Comparison of ENCODE assay signal across 20 mouse cellular contexts in the genomic region with DNA sequence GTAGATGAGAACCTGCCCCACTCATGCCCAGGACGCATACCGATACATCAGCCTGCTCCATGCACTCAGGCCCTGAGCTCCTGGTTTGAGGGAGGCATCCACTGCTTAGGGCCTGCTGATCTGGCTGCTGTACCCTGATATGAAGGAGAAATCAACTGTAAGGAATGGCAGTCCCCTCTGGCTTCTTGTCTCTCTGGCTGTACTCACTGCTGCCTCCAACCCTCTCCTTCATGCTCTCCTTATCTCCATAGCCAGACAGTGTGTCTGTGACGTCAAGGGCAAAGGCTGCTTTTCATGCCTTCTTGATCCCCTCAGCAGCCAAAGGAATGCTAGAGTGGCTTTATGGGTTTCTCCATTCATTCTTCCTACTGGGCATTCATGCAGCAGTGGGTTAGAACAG.
A peak's percentile ranks its signal among the peaks of the same experiment; 100 is the strongest.
DNase-seq lines count a peak whose midpoint lies in the region; ATAC-seq lines count a peak whose summit lies in the region.
"Had no signal": no experiment of that assay in that cellular context is flagged by ENCODE, and none has a peak within 500 bp of the region (broad histone marks: within the 10 kb centered on the region; RNA-seq: fewer than 3 reads in every experiment).

No protein-coding gene starts in this region.

- H3K4me3 ChIP-seq in heart, embryonic 10.5 days, result no peak overlapping the region
- H3K4me3 ChIP-seq in midbrain, embryonic 13.5 days (replicated peaks), result no peak overlapping the region
- H3K4me3 ChIP-seq in midbrain, embryonic 15.5 days, result no peak overlapping the region
- no peak overlapping the region for H3K4me3 ChIP-seq in liver, embryonic 13.5 days (replicated peaks)
- H3K4me3 ChIP-seq: forebrain, embryonic 15.5 days; heart, embryonic 15.5 days; hindbrain, embryonic 15.5 days; left cerebral cortex, adult 2 months; megakaryocyte, embryonic 14.5 days had no signal

- no peaks in the 10 kb centered on the region for H3K27me3 ChIP-seq in heart, embryonic 10.5 days (ENCODE audit: insufficient read depth, poor library complexity, severe bottlenecking)
- H3K27me3 ChIP-seq in midbrain, embryonic 13.5 days, result no peaks in the 10 kb centered on the region
- no peaks in the 10 kb centered on the region for H3K27me3 ChIP-seq in midbrain, embryonic 15.5 days (replicated peaks)
- H3K27me3 ChIP-seq in liver, embryonic 13.5 days, result no peaks in the 10 kb centered on the region
- H3K27me3 ChIP-seq: CH12.LX; forebrain, embryonic 15.5 days; heart, embryonic 15.5 days; hindbrain, embryonic 15.5 days had no signal

- peak overlapping the region; percentile 25; the same call in 1 of the 2 replicates for H3K27ac ChIP-seq in heart, embryonic 10.5 days
- peak overlapping the region; percentile 17; the same call in 1 of the 2 replicates for H3K27ac ChIP-seq in midbrain, embryonic 13.5 days
- H3K27ac ChIP-seq in midbrain, embryonic 15.5 days, result no peak overlapping the region
- H3K27ac ChIP-seq in liver, embryonic 13.5 days, result 0 out of 2 replicates have a peak overlapping the region, but pooled peaks have one; percentile 26
- H3K27ac ChIP-seq: forebrain, embryonic 15.5 days; heart, embryonic 15.5 days; hindbrain, embryonic 15.5 days; kidney, postnatal 0 days; left cerebral cortex, adult 2 months had no signal

- 61% methylated on average over 3 of the region's 3 CpGs for WGBS in heart, embryonic 10.5 days
- WGBS in midbrain, embryonic 13.5 days, result 69% methylated on average over 3 of the region's 3 CpGs
- WGBS in midbrain, embryonic 15.5 days, result 62% methylated on average over 3 of the region's 3 CpGs
- WGBS in liver, embryonic 13.5 days (ENCODE audit: insufficient replicate concordance), result 35% methylated on average over 3 of the region's 3 CpGs

- no peak overlapping the region for H3K4me2 ChIP-seq in midbrain, embryonic 13.5 days (replicated peaks)
- H3K4me2 ChIP-seq in midbrain, embryonic 15.5 days, result no peak overlapping the region
- H3K4me2 ChIP-seq in liver, embryonic 13.5 days, result no peak overlapping the region
- H3K4me2 ChIP-seq: forebrain, embryonic 15.5 days; heart, embryonic 15.5 days; hindbrain, embryonic 15.5 days; lung, embryonic 14.5 days had no signal

- H3K36me3 ChIP-seq in heart, embryonic 10.5 days, result peaks cover 4% of the 10 kb centered on the region; the same call in 1 of the 2 replicates
- H3K36me3 ChIP-seq in midbrain, embryonic 13.5 days, result peaks cover 31% of the 10 kb centered on the region
- H3K36me3 ChIP-seq in midbrain, embryonic 15.5 days (replicated peaks), result no peaks in the 10 kb centered on the region; the same call in 1 of the 2 replicates
- no peaks in the 10 kb centered on the region for H3K36me3 ChIP-seq in liver, embryonic 13.5 days
- H3K36me3 ChIP-seq: heart, embryonic 15.5 days had no signal

- ATAC-seq in midbrain, embryonic 13.5 days, result no peak
- no peak for ATAC-seq in midbrain, embryonic 15.5 days (replicated peaks)
- peak; percentile 96 for ATAC-seq in liver, embryonic 13.5 days (ENCODE audit: low read depth)
- ATAC-seq in megakaryocyte, adult 5-6 weeks (ENCODE audit: poor library complexity, severe bottlenecking), result no peak
- ATAC-seq: forebrain, embryonic 15.5 days had no signal

- H3K9me3 ChIP-seq in heart, embryonic 10.5 days, result no peaks in the 10 kb centered on the region
- H3K9me3 ChIP-seq in midbrain, embryonic 13.5 days, result no peaks in the 10 kb centered on the region
- H3K9me3 ChIP-seq in midbrain, embryonic 15.5 days, result no peaks in the 10 kb centered on the region
- H3K9me3 ChIP-seq in liver, embryonic 13.5 days (replicated peaks), result no peaks in the 10 kb centered on the region
- H3K9me3 ChIP-seq: forebrain, embryonic 15.5 days; heart, embryonic 15.5 days; hindbrain, embryonic 15.5 days; megakaryocyte, embryonic 14.5 days had no signal

- H3K9ac ChIP-seq in midbrain, embryonic 13.5 days (replicated peaks), result no peak overlapping the region
- H3K9ac ChIP-seq in midbrain, embryonic 15.5 days, result no peak overlapping the region
- no peak overlapping the region for H3K9ac ChIP-seq in liver, embryonic 13.5 days
- H3K9ac ChIP-seq: forebrain, embryonic 15.5 days; heart, embryonic 15.5 days; hindbrain, embryonic 15.5 days; lung, embryonic 14.5 days had no signal

- DNase-seq in heart, embryonic 10.5 days (ENCODE audit: low spot score), result no peak
- DNase-seq in heart, adult 18-20 months, result no peak
- peak; percentile 60 for DNase-seq in liver, embryonic 13.5 days
- DNase-seq in lung, postnatal 10 days, result no peak
- DNase-seq: adrenal gland, postnatal 36 days; cerebellum, postnatal 25 days; gastrocnemius, postnatal 36 days; kidney, adult 11 months; lung, embryonic 14.5 days; thymus, postnatal 25 days had no signal

- H3K4me1 ChIP-seq in heart, embryonic 10.5 days, result peaks cover 45% of the 10 kb centered on the region
- H3K4me1 ChIP-seq in midbrain, embryonic 13.5 days (replicated peaks), result peaks cover 22% of the 10 kb centered on the region
- peaks cover 12% of the 10 kb centered on the region for H3K4me1 ChIP-seq in midbrain, embryonic 15.5 days
- peaks cover 18% of the 10 kb centered on the region for H3K4me1 ChIP-seq in liver, embryonic 13.5 days (replicated peaks)
- H3K4me1 ChIP-seq: megakaryocyte, embryonic 14.5 days had no signal
